Mouse (Mus musculus): Measurements from ENCODE around the gene Cks1b.

The Cks1b gene

GRCm38 (mm10) chr3:89382950-89383349 lies 35.2 kb downstream of the Cks1b start:
- no peak for DNase-seq (ENCODE audit: low read depth, low spot score)

GRCm38 (mm10) chr3:89382033-89382882 lies 35.9 kb downstream of the Cks1b start:
- DNase-seq (ENCODE audit: low read depth, low spot score): no peak

GRCm38 (mm10) chr3:89381233-89381632 lies 37.0 kb downstream of the Cks1b start:
- DNase-seq (ENCODE audit: low read depth, low spot score): no peak

GRCm38 (mm10) chr3:89380711-89381110 lies 37.5 kb downstream of the Cks1b start:
- no peak for DNase-seq (ENCODE audit: low read depth, low spot score)

- DNase-seq (ENCODE audit: low read depth, low spot score): no peak
Observed at GRCm38 (mm10) chr3:89380291-89380690, 37.9 kb downstream of the Cks1b start.

GRCm38 (mm10) chr3:89379388-89380131 lies 38.6 kb downstream of the Cks1b start:
- no peak for DNase-seq (ENCODE audit: low read depth, low spot score)

GRCm38 (mm10) chr3:89378394-89379067 lies 39.7 kb downstream of the Cks1b start:
- DNase-seq (ENCODE audit: low read depth, low spot score): peak; percentile 69

- DNase-seq (ENCODE audit: low read depth, low spot score): no peak
Observed at GRCm38 (mm10) chr3:89377831-89378230, 40.4 kb downstream of the Cks1b start.

GRCm38 (mm10) chr3:89373581-89374231 lies 44.5 kb downstream of the Cks1b start:
- no peak for DNase-seq (ENCODE audit: low read depth, low spot score)

GRCm38 (mm10) chr3:89367338-89367737 lies 50.8 kb downstream of the Cks1b start:
- DNase-seq (ENCODE audit: low read depth, low spot score): no peak

GRCm38 (mm10) chr3:89365486-89366414 lies 52.4 kb downstream of the Cks1b start:
- no peak for DNase-seq (ENCODE audit: low read depth, low spot score)
